Mouse (Mus musculus): ENCODE data around the gene Cggbp1.

GRCm38 (mm10) chr16:64873416-64874305 lies 21.9 kb downstream of the Cggbp1 start:
- TF ChIP-seq CTCF (IDR thresholded peaks at IDR 0.05; ENCODE audit: control insufficient read depth, insufficient read depth, insufficient replicate concordance, low read depth, low read length) (no peak), POLR2A (IDR thresholded peaks at IDR 0.05; ENCODE audit: control insufficient read depth, low read depth, low read length) (peak; percentile 40; the same call in 1 of the 2 replicates)
